In the genomic region with DNA sequence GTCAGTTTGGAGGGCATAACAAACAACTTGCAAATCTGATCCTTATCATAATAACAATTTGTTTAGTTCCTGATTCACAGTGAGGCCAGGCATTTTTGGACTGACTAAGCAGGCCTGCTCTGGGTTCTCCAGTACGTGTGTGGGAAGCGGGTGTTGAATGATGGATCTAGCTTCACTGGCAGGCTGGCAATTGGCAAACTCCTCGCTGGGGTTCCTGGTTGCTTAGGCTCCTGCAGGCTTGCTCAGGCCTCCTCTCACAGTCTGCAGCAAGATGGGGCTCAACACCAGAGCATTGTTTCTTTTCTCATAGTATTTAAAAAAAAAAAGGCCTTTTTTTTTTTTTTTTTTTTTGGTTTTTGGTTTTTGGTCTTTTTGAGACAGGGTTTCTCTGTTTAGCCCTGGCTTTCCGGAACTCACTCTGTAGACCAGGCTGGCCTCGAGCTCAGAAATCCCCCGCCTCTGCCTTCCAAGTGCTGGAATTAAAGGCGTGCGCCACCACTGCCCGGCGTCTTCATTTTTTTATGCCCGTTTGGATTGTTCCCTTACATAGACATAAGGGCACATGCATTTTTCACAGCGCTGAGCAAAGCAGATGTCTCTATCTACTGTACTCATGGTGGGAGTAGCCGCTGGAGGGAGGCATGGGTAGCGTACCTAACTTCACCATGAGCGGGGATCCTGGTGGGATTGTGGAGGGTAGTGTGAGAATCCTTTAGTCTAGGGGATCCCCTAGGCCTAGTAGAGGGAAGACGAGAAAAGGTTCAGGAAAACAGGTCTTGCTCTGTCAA, we compare ENCODE assay signal across 8 mouse cellular contexts. TPM values are rescaled to one million over a fixed set of nuclear protein-coding genes. Genes with fewer than 3 reads are reported as not detected.
A peak's percentile ranks its signal among the peaks of the same experiment; 100 is the strongest.
DNase-seq lines count a peak whose midpoint lies in the region; ATAC-seq and TF ChIP-seq lines count a peak whose summit lies in the region.

No protein-coding gene starts in this region.

- intact Hi-C loops in heart, postnatal 25 days (cut with DNase I): loop anchor here (2.0 to 5.0 kb wide), 2 partner anchors 66 to 158 kb away; a partner anchor contains a TSS
- intact Hi-C loops in gastrocnemius, adult 2 months (cut with DNase I): loop anchor here (1.0 kb wide), 1 partner anchor 66 kb away; no protein-coding TSS in a partner anchor
- intact Hi-C loops in left cerebral cortex, postnatal 4 days (cut with DNase I): no loop called here

- peak overlapping the region; percentile 74 for H3K4me2 ChIP-seq in intestine, embryonic 14.5 days (ENCODE audit: low read length)

- no peaks in the 10 kb centered on the region for H3K27me3 ChIP-seq in intestine, embryonic 14.5 days (replicated peaks; ENCODE audit: control insufficient read depth, insufficient read depth, low read length)

- ATAC-seq in intestine, embryonic 14.5 days (replicated peaks; ENCODE audit: low FRiP score, low TSS enrichment, low read depth): peak; percentile 49

- H3K9ac ChIP-seq in intestine, embryonic 14.5 days (ENCODE audit: low read length): peak overlapping the region; percentile 58

- WGBS in intestine, embryonic 14.5 days: 20% methylated on average over 16 of the region's 16 CpGs

- peak; percentile 92 for DNase-seq in heart, adult 11 months
- no peak for DNase-seq in heart, postnatal 25 days (ENCODE audit: low spot score)
- peak; percentile 24 to 37 for DNase-seq in cerebellum, postnatal 36 days
- peak; percentile 26 for DNase-seq in gastrocnemius, adult 2 months
- peak; percentile 87 for DNase-seq in intestine, embryonic 14.5 days (ENCODE audit: low spot score)
- DNase-seq in left cerebral cortex, postnatal 4 days: peak; percentile 29
- DNase-seq in mesoderm, embryonic 11.5 days (ENCODE audit: low read depth, low spot score): peak; percentile 22
- DNase-seq in right cerebral cortex, postnatal 4 days: peak; percentile 49

- no peaks in the 10 kb centered on the region for H3K9me3 ChIP-seq in intestine, embryonic 14.5 days (ENCODE audit: control insufficient read depth, low read length)

- no peak for TF ChIP-seq CTCF in gastrocnemius, adult 2 months (IDR thresholded peaks at IDR 0.05)

- peaks cover 6% of the 10 kb centered on the region for H3K36me3 ChIP-seq in intestine, embryonic 14.5 days (ENCODE audit: control insufficient read depth, insufficient read depth, low read length)

- peaks cover 10% of the 10 kb centered on the region; the same call in 1 of the 2 replicates for H3K4me1 ChIP-seq in intestine, embryonic 14.5 days (replicated peaks; ENCODE audit: control insufficient read depth, insufficient read depth, low read length)

- H3K4me3 ChIP-seq in gastrocnemius, adult 2 months: peak overlapping the region; percentile 95
- peak overlapping the region; percentile 39 for H3K4me3 ChIP-seq in intestine, embryonic 14.5 days (ENCODE audit: low read depth, low read length)

- H3K27ac ChIP-seq in gastrocnemius, adult 2 months: peak overlapping the region; percentile 93
- peak overlapping the region; percentile 99 for H3K27ac ChIP-seq in intestine, embryonic 14.5 days (ENCODE audit: low read depth)

RNA-seq across cellular contexts. Expression of a gene that starts 0.6 kb away (rescaled TPM):
- 10 to 100 TPM; 30.0 to 33.6 TPM for total RNA-seq in heart, postnatal 25 days (2021)
- total RNA-seq in gastrocnemius, adult 2 months (2021): 10 to 100 TPM; 28.3 to 34.3 TPM
- polyA plus RNA-seq in intestine, embryonic 14.5 days (2014; fragmentation: Nextera tagmentation; extraction: Ambion mirVana): 34.0 and 36.6 TPM in 2 replicates
- total RNA-seq in left cerebral cortex, postnatal 4 days (2021): 10 to 100 TPM; 75.3 to 76.6 TPM

RNA-seq across cellular contexts. Expression of a gene that starts 45.8 kb away (rescaled TPM):
- under 1 TPM; 0.44 to 0.59 TPM for total RNA-seq in heart, postnatal 25 days (2021)
- total RNA-seq in gastrocnemius, adult 2 months (2021): not detected
- 17.6 and 18.7 TPM in 2 replicates for polyA plus RNA-seq in intestine, embryonic 14.5 days (2014; fragmentation: Nextera tagmentation; extraction: Ambion mirVana)
- total RNA-seq in left cerebral cortex, postnatal 4 days (2021): 1 to 10 TPM; 2.6 to 3.3 TPM
